Mouse (Mus musculus) macrophage (primary cell): ENCODE measurements around the gene Dchs2. TPM values are rescaled to one million over a fixed set of nuclear protein-coding genes. Genes with fewer than 3 reads are reported as not detected.

ENCODE experiments used
- H3K27ac ChIP-seq: fragments of 350-480 bp; formaldehyde crosslinking; 2 replicates; pipeline ENCODE4 v1.9.0; 2021
- H3K36me3 ChIP-seq: fragments of 350-480 bp; formaldehyde crosslinking; 2 replicates; pipeline ENCODE4 v1.9.0; 2021; ENCODE audit errors: inconsistent target
- H3K4me3 ChIP-seq: fragments of 350-480 bp; formaldehyde crosslinking; 2 replicates; pipeline ENCODE4 v1.9.0; 2021; ENCODE audit errors: inconsistent target
- H3K79me2 ChIP-seq: fragments of 350-480 bp; formaldehyde crosslinking; 2 replicates; pipeline ENCODE4 v1.9.0; 2021; ENCODE audit errors: inconsistent target
- WGBS: methylation state at CpG from one replicate; pipeline ENCODE4 v1.1.7; 2026; ENCODE audit warnings: inconsistent platforms; ENCODE audit not compliant: missing documents; 5-methylcytosine and 5-hydroxymethylcytosine counted together
- polyA plus RNA-seq: library from polyadenylated mRNA; stranded (reverse); fragments of 250-400 nt; gene quantifications from 3 replicates; pipeline ENCODE4 v1.2.4, GENCODE M21; 2018; ENCODE audit warnings: inconsistent platforms

Dchs2 gene
- polyA plus RNA-seq, 1 experiment from 2014 or later, result not detected

DNA sequence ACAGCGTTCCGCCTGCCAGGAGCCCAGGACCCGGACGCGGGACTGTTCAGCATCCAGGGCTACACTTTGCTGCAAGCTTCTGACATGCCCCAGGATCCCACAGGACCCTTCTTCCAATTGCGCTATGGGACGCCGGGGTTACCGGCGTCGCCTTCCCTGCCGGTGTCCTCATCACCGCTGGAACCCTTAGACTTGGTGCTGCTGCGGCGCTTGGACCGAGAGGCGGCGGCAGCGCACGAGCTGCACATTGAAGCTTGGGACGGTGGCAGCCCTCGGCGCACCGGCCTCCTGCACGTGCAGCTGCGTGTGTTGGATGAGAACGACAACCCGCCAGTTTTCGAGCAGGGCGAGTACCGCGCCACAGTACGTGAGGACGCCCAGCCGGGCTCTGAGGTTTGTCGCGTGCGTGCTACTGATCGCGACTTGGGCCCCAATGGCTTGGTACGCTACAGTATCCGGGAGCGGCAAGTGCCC lies 738 bp downstream of the Dchs2 start:
- H3K4me3 ChIP-seq, result no peak overlapping the region

GRCm38 (mm10) chr3:83129151-83129550 lies 1.4 kb downstream of the Dchs2 start:
- 11% methylated on average over 21 of the region's 22 CpGs for WGBS
- H3K4me3 ChIP-seq, result no peak overlapping the region
- H3K79me2 ChIP-seq, result no peaks in the 10 kb centered on the region
- no peak overlapping the region for H3K27ac ChIP-seq
- H3K36me3 ChIP-seq, result no peaks in the 10 kb centered on the region

More for the DNA sequence above, 738 bp downstream of the Dchs2 start:
- Histone ChIP-seq H3K79me2 (no peaks in the 10 kb centered on the region), H3K36me3 (no peaks in the 10 kb centered on the region), H3K27ac (no peak overlapping the region)
- WGBS, result 4% methylated on average over 43 of the region's 43 CpGs

DNA sequence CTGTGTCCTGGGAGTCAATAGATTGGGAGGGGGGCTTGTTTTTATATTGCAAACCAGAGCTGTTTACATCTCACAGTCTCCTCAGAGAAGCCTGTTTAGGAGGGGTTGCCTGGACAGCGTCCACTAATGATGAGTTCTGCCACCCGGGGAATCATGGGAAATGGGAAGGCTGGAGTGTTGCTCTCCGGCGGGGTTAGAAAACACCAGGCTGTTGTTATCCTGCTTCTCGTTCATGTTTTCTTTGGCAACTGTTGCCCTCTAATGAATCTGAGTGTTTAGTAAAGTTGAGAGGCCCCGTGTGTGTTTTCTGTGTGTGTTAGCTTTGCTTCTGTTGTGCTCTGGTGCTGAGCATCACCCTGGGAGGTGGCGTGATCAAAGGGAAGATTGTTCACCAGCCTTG lies 8.7 kb downstream of the Dchs2 start:
- Histone ChIP-seq H3K36me3 (no peaks in the 10 kb centered on the region), H3K4me3 (no peak overlapping the region), H3K27ac (no peak overlapping the region), H3K79me2 (no peaks in the 10 kb centered on the region)
- WGBS, result 81% methylated on average over 7 of the region's 7 CpGs

DNA sequence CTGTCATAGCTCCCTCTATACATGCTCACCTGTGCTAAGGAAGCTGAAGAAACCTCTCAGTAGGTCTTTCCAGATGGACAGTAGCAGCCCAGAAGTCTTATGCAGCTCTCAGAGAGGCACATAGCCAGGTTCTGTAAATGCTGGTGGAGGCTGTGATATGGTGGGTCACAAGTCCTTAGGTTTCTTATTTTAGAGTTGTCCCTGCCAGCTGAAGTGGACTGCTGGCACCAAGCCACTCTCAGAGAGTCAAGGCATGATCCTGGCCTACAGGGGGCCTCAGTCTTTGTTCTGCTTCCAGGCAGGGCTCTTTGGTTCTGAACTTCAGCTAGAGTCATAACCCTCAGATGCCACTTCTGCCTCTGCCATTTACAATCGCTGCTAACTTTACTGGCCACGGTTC lies 11.1 kb downstream of the Dchs2 start:
- no peaks in the 10 kb centered on the region for H3K36me3 ChIP-seq
- H3K4me3 ChIP-seq, result no peak overlapping the region
- no peak overlapping the region for H3K27ac ChIP-seq
- no peaks in the 10 kb centered on the region for H3K79me2 ChIP-seq
- WGBS, result 93% methylated on average over 2 of the region's 2 CpGs

GRCm38 (mm10) chr3:83145610-83146009 lies 17.9 kb downstream of the Dchs2 start:
- 58% methylated on average over 3 of the region's 3 CpGs for WGBS
- H3K79me2 ChIP-seq, result no peaks in the 10 kb centered on the region
- H3K4me3 ChIP-seq, result no peak overlapping the region
- no peaks in the 10 kb centered on the region for H3K36me3 ChIP-seq
- no peak overlapping the region for H3K27ac ChIP-seq

GRCm38 (mm10) chr3:83147273-83148054 lies 19.7 kb downstream of the Dchs2 start:
- WGBS, result 86% methylated on average over 6 of the region's 6 CpGs
- Histone ChIP-seq H3K4me3 (no peak overlapping the region), H3K79me2 (no peaks in the 10 kb centered on the region)

DNA sequence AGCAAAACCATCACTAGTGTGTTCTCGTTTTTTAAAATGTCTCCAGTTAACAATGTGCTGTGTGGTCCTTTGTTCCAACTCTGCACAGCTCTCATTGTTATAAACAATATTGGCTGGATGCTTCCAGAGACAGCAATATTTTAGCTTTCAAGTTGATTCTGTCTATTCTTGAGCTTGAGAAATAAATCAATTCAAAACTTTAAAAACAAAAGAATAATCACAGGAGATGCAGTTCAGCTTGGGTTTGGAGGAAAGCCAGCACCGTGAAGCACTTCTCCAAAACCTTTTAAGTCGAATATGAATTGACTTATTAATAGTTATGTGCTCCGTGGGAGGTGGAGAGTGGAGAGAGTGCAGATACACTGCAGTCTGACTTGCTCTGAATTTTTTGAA lies 20.3 kb downstream of the Dchs2 start:
- 13% methylated on average over 4 of the region's 4 CpGs for WGBS
- Histone ChIP-seq H3K27ac (no peak overlapping the region), H3K4me3 (no peak overlapping the region), H3K36me3 (no peaks in the 10 kb centered on the region), H3K79me2 (no peaks in the 10 kb centered on the region)

More at GRCm38 (mm10) chr3:83147273-83148054, 19.7 kb downstream of the Dchs2 start:
- Histone ChIP-seq H3K36me3 (no peaks in the 10 kb centered on the region), H3K27ac (no peak overlapping the region)

- Histone ChIP-seq H3K27ac (no peak overlapping the region), H3K79me2 (no peaks in the 10 kb centered on the region), H3K4me3 (no peak overlapping the region), H3K36me3 (no peaks in the 10 kb centered on the region)
- WGBS, result 71% methylated on average over 3 of the region's 3 CpGs
These were observed 20.8 kb downstream of the Dchs2 start for GRCm38 (mm10) chr3:83148508-83148907.

DNA sequence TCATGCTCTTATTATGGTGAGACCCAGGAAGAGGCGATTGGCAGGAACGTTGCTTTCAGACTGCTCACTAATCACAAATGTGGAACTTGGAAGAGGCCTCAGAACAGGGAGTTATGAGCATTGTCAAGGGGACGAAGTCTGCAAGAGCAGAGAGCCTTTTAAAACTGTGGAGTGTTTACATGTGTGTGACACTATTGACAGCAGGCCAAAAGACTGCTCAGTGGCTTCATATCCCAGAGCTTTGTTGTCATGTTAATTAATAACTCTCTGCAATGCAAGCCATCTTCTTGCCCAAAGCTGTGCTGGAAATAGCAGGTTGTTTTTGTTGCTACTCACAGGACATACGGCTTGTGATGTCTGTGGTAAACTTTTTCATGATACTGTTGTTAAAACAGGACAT lies 27.9 kb downstream of the Dchs2 start:
- 40% methylated on average over 4 of the region's 4 CpGs for WGBS

DNA sequence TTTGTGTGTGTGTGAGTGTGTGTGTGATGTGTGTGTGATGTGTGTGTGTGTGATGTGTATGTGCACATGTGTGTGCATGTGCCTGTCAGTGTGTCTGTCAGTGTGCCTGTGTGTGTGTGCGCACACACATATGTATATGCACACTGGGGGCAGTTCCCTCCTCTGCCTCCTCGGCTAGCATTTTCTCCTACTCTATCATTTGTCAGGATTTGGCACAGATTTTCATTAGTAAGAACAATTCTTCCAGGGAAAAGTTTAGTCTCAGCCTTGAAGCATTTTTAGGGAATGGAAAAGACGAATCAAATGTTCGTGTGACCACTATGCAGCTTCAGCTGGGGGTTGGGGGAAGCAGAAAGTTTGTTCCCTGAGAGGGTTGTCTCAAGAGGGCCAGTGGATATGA lies 28.4 kb downstream of the Dchs2 start:
- Histone ChIP-seq H3K79me2 (no peaks in the 10 kb centered on the region), H3K36me3 (no peaks in the 10 kb centered on the region), H3K27ac (no peak overlapping the region), H3K4me3 (no peak overlapping the region)
- WGBS, result 75% methylated on average over 4 of the region's 4 CpGs

More for the DNA sequence above, 27.9 kb downstream of the Dchs2 start:
- H3K36me3 ChIP-seq, result no peaks in the 10 kb centered on the region
- H3K79me2 ChIP-seq, result no peaks in the 10 kb centered on the region
- no peak overlapping the region for H3K4me3 ChIP-seq
- H3K27ac ChIP-seq, result no peak overlapping the region

DNA sequence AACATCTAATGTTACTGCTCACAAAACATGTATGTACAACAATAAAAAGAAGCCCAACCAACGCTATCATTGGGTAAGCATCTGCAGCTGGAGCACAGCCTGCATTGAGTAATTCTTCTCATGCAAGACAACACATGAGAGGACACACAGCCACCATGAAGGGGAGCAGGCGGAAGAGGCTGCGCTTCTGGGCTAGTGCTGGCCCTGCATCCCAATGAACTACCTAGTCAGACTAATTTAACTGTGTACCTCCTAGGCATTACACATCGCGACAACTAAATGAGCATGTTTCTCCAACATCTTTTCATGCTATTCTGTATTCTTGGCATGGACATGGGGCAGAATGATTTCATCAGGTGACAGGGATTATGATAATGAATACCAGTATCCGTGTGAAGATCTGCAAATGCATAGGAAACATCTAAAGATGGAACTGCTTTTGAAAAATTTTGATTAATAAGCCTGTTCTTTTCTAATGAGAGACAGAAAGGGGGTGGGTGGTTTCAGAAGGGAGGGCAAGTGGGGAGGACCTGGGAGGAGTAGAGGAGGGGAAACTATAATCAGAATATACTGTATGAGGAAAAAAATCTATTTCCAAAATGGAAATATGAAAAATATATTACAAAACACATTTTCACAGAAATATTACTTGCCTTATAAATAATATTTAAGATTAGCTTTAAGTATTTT lies 33.9 kb downstream of the Dchs2 start:
- H3K4me3 ChIP-seq, result no peak overlapping the region
- no peaks in the 10 kb centered on the region for H3K79me2 ChIP-seq
- H3K36me3 ChIP-seq, result no peaks in the 10 kb centered on the region
- H3K27ac ChIP-seq, result no peak overlapping the region
- WGBS, result 90% methylated on average over 6 of the region's 6 CpGs

DNA sequence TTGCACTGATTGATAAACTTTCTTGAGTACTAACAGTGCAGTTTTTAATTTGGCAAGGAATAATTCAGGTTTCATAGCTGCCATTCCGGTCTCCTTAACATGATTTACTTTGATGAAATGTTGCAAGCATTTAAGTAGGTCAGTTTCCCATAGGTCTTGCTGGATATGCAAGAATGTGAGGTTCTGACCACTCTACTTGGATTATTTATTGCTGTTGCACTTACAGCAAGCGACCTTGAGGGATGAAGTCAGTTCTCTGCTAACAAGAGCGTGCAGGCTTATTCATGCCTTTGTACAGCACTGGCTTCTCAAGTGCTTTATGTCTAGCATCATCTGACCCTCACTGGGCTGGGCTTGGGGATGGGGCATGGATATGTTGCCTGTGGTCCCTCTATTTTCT lies 35.9 kb downstream of the Dchs2 start:
- Histone ChIP-seq H3K4me3 (no peak overlapping the region), H3K36me3 (no peaks in the 10 kb centered on the region), H3K27ac (no peak overlapping the region), H3K79me2 (no peaks in the 10 kb centered on the region)
- 94% methylated on average over 3 of the region's 3 CpGs for WGBS

DNA sequence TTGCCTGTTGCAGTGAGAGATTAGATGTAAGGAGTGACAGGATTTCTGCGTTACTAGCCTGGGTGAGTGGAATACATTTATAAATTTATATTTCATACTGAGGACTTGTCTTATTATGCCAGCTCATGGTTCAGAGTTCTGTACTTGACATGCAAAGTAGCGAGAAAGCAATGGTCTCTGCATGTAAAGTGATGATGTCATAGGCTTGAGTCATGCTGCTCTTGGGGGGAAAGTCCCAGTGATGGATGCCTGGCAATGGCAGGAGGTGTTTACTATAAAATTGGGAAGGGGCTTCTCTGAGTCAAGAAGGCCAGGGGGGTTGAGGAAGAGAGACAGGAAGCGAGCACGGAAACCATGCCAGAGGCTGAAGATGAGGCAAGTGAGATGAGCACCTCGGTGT lies 57.8 kb downstream of the Dchs2 start:
- Histone ChIP-seq H3K27ac (no peak overlapping the region), H3K79me2 (no peaks in the 10 kb centered on the region), H3K36me3 (no peaks in the 10 kb centered on the region), H3K4me3 (no peak overlapping the region)
- WGBS, result 92% methylated on average over 5 of the region's 5 CpGs

- Histone ChIP-seq H3K79me2 (no peaks in the 10 kb centered on the region), H3K27ac (no peak overlapping the region), H3K4me3 (no peak overlapping the region), H3K36me3 (no peaks in the 10 kb centered on the region)
- WGBS, result 88% methylated on average over 2 of the region's 2 CpGs
These were observed 63.5 kb downstream of the Dchs2 start for GRCm38 (mm10) chr3:83191271-83191670.

- WGBS, result 54% methylated on average over 1 of the region's 1 CpGs
- Histone ChIP-seq H3K79me2 (no peaks in the 10 kb centered on the region), H3K27ac (no peak overlapping the region), H3K4me3 (no peak overlapping the region), H3K36me3 (no peaks in the 10 kb centered on the region)
These were observed 64.7 kb downstream of the Dchs2 start for GRCm38 (mm10) chr3:83192401-83192800.
